Mouse (Mus musculus) cerebellum, postnatal 10 days (tissue): Measurements from ENCODE around the gene St3gal2.
"Not testable (repeated sequence)": the region's sequence is repeated elsewhere in the genome, so short reads cannot be mapped to it uniquely, and the experiment has no call there.

ENCODE experiments used
- DNase-seq, 2 experiments: peaks; one replicate each; pipeline ENCODE4 v3.0.0; 2021; ENCODE audit warnings: mixed read lengths in 2 of 2

The St3gal2 gene

GRCm38 (mm10) chr8:110911576-110912570 lies 7.8 kb upstream of the St3gal2 start:
- DNase-seq = no peak

DNA sequence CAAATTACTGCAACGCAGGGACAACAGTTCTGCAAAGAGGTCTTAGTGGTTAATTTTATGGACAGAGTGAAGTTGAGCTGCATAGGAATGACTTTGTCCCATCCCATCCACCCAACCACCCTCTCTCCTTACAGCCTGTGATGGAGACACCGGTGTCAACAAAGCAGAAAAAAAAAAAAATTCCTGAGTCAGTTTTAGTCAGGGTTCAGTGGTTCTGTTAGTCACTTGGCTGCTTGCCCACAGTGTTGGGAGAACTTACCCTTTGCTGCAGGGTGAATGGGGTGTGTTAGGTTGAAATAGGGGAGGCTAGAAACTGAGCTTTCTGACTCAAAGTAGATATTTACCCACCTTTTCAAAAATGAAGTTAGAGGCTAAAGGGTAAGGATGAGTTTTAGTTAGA lies 2.3 kb upstream of the St3gal2 start:
- DNase-seq = peak; percentile 74 to 76

GRCm38 (mm10) chr8:110918027-110918426 lies 1.7 kb upstream of the St3gal2 start:
- DNase-seq = no peak

- DNase-seq = no peak
Observed at GRCm38 (mm10) chr8:110918460-110918859, 1.3 kb upstream of the St3gal2 start.

GRCm38 (mm10) chr8:110920032-110920772 lies 480 bp downstream of the St3gal2 start:
- no peak for DNase-seq

- peak in 1 of 2 experiments; percentile 31 for DNase-seq
Observed at GRCm38 (mm10) chr8:110920773-110921277, 1.1 kb downstream of the St3gal2 start.

GRCm38 (mm10) chr8:110921492-110922230 lies 1.9 kb downstream of the St3gal2 start:
- DNase-seq = peak; percentile 37 to 47

DNA sequence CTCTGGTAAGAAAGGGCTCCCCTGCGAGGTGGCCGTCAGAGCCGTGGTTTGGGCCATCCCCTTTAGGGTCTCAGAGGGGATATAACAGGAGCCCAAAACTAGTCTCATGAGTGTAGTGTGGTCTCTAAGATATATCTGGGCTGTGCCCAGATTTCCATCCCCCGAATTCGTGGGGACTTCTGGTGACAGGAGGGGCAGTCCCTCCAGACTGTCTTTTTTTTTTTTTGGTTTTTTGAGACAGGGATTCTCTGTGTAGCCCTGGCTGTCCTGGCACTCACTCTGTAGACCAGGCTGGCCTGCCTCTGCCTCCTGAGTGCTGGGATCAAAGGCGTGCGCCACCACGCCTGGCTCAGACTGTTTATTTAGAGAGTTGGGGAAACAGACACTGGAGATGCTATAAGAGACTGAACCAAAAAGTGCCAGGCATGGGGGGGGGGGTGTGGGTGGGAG lies 6.0 kb downstream of the St3gal2 start:
- DNase-seq = no peak

GRCm38 (mm10) chr8:110926690-110927089 lies 7.0 kb downstream of the St3gal2 start:
- no peak for DNase-seq

GRCm38 (mm10) chr8:110928435-110928834 lies 8.7 kb downstream of the St3gal2 start:
- no peak for DNase-seq

DNA sequence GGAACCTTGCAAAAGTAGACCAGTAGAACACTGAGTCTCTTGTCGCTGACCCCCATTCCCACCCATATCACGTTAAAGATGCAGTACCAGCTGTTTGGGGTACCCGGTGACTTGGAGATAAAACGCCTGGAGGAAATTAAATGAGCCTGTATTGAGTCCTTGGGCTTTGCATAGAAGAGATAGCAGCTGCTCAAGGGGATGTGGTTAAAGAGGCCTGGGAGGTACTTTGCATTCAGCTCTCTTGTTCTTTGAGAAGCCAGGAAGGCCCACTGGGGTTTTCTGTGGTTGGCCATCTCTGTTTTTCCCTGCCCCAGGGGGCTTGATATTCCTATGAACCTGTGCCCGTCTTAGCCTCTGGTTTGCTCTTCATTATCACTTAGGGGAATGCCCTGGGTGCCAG lies 9.3 kb downstream of the St3gal2 start:
- no peak for DNase-seq

DNA sequence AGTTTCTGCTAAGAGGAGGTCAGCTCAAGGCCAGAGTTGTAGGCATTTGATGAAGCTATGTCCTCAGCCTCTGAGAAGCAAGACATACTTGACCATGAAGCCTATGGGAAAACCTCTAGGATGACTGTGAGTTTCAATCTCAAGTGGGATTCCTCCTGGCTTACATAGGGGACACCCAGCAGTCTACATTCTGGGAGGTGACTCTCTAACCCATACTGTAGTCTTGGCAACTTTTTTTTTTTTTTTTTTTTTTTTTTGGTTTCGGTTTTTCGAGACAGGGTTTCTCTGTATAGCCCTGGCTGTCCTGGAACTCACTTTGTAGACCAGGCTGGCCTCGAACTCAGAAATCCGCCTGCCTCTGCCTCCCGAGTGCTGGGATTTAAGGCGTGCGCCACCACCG lies 9.9 kb downstream of the St3gal2 start:
- not testable (repeated sequence) for DNase-seq

DNA sequence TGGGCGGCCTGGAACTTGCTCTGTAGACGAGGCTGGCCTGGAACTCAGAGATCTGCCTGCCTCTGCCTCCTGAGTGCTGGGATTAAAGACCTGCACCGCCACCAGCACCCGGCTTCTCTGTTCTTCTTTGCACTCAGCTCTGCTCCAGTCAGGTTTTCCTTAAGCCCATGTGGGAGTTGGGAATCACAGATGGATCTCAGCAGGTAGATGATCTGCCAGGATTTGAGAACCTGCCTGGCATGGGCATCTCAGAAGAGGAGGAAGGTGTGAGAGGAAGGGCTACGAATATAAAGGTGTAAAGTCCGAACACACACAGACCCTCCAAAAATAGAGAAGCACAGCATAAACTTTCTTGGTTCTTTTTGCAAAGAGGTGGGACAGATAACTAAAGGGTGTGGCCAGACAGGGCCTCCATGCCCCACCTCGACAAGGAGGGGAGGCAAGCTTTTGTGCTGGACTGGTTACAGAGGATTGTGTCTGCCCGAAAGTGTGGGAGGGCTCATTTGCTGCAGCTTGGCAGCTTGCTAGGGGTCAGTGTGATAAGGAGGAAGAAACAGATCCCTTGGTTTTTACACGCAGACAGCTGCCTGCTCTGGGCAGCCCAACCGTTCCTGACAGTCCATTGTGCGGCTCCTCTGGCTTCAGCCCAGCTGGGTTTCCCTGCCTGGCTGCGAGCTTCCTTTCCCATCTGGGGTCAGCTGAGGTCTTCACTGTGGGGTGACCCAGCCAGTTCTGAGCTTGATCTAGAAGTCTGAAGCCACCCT lies 11.6 kb downstream of the St3gal2 start:
- DNase-seq = peak; percentile 81

- DNase-seq = no peak
Observed at GRCm38 (mm10) chr8:110932444-110932843, 12.7 kb downstream of the St3gal2 start.

DNA sequence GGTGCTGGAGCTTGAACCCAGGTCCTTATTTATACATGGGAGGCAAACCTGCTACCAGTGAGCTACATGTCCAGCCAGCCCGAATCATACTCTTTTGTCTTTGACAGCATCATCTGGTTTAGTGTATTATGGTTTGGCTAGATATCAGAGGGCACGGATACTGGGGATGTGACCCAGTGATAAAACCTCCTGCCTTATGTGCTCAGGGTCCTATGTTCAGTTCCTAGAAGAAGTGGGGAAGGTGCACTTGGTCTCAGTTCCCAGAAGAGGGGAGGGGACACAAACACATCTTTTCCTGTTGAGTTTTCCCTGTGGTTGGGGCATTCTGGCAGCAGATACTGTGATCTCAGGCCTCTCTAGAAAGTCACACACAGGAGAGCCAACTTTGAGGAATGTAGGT lies 13.6 kb downstream of the St3gal2 start:
- DNase-seq = no peak

- DNase-seq = peak; percentile 73 to 82
Observed at GRCm38 (mm10) chr8:110936217-110936616, 16.5 kb downstream of the St3gal2 start.

DNA sequence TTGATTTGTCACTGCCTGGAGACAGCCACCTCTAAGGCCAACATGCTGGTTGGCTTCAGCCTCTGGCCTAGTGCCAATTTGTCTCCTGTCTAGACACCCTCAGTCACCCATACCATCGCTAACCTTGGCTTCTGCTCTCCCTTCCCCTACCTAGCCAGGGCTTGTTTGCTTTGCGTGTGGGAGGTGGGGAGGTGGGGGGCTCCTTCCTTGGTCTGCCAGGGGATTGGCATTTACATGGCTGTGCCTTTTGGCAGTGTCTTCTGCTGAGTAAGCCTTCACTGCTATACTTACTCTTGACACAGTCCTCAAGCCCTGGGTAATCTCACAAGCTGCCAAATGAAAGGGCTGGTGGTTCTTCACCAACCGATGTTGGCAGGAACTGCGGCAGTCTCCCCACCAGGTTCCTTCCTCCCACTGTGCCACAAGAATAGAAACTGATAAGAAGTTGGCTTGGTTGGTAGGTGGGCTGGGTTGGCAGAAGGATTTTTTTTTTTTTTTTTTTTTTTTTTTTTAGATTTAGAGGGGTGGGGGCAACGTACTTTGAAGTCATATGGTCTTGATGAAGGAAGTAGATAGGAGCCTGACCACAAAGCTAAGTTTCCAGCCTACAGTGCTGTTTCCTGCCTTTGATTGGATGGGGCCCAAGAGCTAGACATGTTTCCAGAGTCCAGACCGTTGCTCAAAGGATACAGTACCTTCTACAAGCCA lies 19.3 kb downstream of the St3gal2 start:
- DNase-seq = peak; percentile 87 to 90

DNA sequence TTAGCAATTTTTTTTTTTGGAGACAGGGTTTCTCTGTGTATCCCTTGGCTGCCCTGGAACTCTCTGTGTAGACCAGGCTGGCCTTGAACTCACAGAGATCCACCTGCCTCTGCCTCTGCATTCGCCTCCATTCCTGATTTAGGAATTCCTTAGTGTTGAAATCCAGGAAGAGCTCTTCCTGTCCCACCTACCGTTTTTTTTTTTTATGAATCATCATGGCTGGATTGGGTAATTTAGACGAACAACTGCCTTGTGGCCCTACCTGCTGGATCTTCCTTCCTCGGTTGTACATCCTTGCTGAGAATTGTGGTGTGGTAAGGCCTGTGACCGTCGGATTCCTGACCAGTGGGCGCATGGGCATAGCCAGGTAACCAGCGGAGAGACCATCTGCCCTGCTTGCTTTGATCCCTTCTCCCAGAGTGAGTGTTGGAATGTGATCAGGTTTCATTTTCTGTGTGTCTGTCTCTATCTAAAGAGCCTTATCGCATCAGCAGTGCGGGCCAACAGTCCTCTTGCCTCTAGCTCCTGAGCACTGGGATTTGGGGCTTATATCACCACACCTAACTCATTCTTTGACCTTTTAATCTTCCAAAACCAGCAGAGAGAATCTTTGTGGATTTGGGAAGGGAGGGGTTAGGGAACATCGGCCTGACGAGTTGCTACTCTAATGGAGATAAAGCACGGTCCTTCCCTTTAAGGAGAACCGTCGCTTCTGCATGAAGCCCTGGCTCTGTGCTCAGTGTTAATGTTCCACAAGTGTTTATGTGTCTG lies 21.1 kb downstream of the St3gal2 start:
- peak; percentile 86 to 90 for DNase-seq

- peak; percentile 88 to 91 for DNase-seq
Observed at GRCm38 (mm10) chr8:110941453-110941948, 21.8 kb downstream of the St3gal2 start.

DNA sequence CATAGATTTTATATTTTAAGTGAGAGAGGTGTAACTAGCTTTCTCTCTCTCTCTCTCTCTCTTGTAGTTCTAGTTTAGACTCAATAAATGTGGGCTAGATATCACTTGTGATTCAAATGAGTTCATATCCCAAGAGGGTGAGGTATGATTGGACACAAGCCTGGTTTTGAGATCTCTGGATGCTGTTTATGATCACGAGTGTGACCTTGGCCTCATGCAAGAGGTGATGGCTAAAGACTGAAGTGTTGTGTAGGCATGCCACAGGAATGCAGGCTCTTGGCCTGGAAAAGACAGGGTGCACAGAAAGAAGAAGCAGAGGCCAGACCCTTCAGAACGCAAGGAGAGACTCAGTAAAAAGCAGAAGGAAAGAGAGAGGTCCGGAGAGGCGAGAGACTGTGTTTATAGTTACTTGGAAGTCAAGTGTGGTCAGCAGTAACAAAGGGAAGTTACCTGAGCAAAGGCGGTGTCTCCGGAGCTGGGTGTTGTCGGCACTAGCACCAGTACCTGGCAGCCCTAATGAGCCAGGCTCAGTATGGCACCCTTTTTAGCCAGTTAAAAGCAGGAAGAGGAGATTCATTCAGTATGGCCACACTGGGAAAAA lies 24.7 kb downstream of the St3gal2 start:
- DNase-seq = no peak
